Mouse (Mus musculus) leukemia stem cell, adult 10-12 weeks (primary cell): ENCODE data around the gene Olfr1308. TPM values are rescaled to one million over a fixed set of nuclear protein-coding genes. Genes with fewer than 3 reads are reported as not detected.

Source experiments
- polyA plus RNA-seq: library from polyadenylated mRNA; stranded (reverse); fragments of >175 nt; gene quantifications from 2 replicates; pipeline ENCODE4 v1.2.3, GENCODE M21; 2012; ENCODE audit warnings: low replicate concordance

Olfr1308 gene
- polyA plus RNA-seq = not detected in 2 replicates

DNA sequence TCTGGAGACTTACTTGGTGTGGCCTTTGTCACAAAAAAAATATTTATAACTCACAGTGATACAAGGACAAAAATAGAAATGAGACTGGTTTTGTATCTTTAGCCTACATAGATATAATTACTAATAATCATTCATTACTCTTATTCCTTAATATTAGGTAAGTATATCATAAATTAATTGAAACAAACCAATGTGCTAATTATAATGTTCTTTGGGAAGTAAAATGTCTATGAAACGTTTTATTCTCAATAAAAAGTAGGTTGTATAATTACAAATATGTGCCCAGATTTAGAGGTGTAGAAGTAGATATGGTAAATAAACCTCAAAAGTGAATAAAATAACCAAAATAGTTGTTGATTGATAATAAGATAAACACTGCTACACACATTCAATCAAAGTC lies at the start of gene Olfr1308:
Gene Olfr1308 (minus strand): TSS at position 101 of the 400 bp plus-strand sequence.

DNA sequence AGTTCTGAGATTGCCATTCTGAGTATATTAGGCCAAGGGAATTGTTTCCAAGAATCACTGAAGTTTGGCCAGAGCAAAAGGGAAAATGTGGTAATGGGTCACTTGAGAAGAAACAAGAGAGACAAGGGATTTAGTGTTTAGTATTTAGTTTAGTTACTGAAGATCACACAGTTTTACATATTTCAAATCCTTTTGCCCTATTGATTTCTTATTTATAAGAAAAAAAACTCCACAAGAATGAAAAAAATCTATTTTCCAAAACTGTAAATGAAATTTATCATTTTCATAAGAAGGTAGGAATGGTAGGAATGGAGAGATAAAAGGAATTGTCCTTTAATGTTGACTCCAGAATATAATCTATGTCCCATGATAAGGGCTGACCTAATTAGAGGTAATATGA lies 47.9 kb upstream of the Olfr1308 start, which contains the start of gene Olfr1310:
Gene Olfr1310 (minus strand): TSS at position 101 of the 400 bp plus-strand sequence.

DNA sequence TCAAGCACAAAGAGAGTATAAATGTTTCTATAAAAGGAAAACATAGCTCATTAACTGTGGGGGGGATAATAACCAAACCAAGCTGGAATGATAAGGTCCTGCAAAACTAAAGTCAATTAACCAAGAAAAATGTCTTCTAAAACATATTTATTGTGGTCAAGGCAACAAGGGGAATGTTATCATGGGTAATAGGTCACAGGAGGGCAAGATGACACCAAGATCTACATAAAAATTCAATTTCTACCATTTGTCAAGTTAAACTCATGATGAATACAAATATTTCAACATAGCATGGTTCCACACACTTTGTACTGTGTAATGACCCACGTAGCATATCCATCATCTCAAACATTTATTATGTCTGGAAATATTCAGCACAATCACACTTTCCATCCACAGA lies 25.4 kb upstream of the Olfr1308 start, which contains the start of gene Olfr1309:
Gene Olfr1309 (minus strand): TSS at position 101 of the 400 bp plus-strand sequence.

DNA sequence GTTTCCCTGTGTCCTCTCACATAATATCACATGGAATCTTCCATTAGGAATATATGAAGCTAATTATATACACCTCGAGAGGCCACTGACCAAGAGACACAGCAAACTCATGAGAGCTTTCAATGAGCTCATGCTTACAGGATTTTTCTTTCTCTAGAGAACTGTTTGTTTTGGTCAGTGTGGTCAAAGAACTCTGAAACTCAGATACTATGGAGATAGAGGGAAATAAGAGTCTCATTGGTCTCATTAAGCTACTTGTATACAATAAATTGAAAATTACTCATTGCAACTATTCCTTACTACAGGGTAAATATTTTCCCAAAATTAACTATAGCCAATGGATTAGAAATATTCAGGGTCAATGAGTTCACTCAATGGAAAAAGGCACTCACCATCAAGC lies 15.4 kb downstream of the Olfr1308 start, which contains the start of gene Olfr1307:
Gene Olfr1307 (minus strand): TSS at position 101 of the 400 bp plus-strand sequence.

DNA sequence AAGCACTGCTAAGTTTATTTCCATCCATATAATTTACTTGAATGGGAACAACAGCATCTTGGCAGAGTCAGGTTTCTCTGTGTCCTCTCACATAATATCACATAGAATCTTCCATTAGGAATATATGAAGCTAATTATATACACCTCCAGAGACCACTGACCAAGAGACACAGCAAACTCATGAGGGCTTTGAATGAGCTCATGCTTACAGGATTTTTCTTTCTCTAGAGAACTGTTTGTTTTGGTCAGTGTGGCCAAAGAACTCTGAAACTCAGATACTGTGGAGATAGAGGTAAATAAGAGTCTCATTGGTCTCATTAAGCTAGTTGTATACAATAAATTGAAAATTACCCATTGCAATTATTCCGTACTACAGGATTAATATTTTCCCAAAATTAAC lies 48.6 kb downstream of the Olfr1308 start, which contains the start of gene Olfr1306:
Gene Olfr1306 (minus strand): TSS at position 101 of the 400 bp plus-strand sequence.

Other genes with a start within 250 kb of the Olfr1308 start
- gene Olfr1301, start 213.9 kb downstream of the Olfr1308 start, polyA plus RNA-seq = not detected in 2 replicates
- not detected in 2 replicates for gene Olfr1302, start 187.5 kb downstream of the Olfr1308 start, polyA plus RNA-seq
- gene Olfr1303, start 144.6 kb downstream of the Olfr1308 start, polyA plus RNA-seq = not detected in 2 replicates
- not detected in 2 replicates for gene Olfr1305, start 87.8 kb downstream of the Olfr1308 start, polyA plus RNA-seq
- not detected in 2 replicates for gene Olfr1306, start 48.7 kb downstream of the Olfr1308 start, polyA plus RNA-seq
- 0.01 TPM in 1 of 2 replicates, not detected in the other for gene Olfr1307, start 15.5 kb downstream of the Olfr1308 start, polyA plus RNA-seq
- not detected in 2 replicates for gene Olfr1309, start 25.3 kb upstream of the Olfr1308 start, polyA plus RNA-seq
- not detected in 2 replicates for gene Olfr1310, start 47.8 kb upstream of the Olfr1308 start, polyA plus RNA-seq
- not detected in 2 replicates for gene Olfr1311, start 59.5 kb upstream of the Olfr1308 start, polyA plus RNA-seq
- gene Olfr1312, start 85.3 kb upstream of the Olfr1308 start, polyA plus RNA-seq = 0.03 TPM in 1 of 2 replicates, not detected in the other
- not detected in 2 replicates for gene Olfr1313, start 112.9 kb upstream of the Olfr1308 start, polyA plus RNA-seq
- gene Olfr1314, start 131.8 kb upstream of the Olfr1308 start, polyA plus RNA-seq = not detected in 2 replicates
- not detected in 2 replicates for gene Olfr1315-ps1, start 150.5 kb upstream of the Olfr1308 start, polyA plus RNA-seq
- not detected in 2 replicates for gene Olfr1316, start 170.0 kb upstream of the Olfr1308 start, polyA plus RNA-seq
- gene Olfr1317, start 175.4 kb upstream of the Olfr1308 start, polyA plus RNA-seq = not detected in 2 replicates
- not detected in 2 replicates for gene Olfr1318, start 189.3 kb upstream of the Olfr1308 start, polyA plus RNA-seq